Mouse (Mus musculus) E14TG2a.4 (cell line): Measurements from ENCODE around the gene Abca7.
A peak's percentile ranks its signal among the peaks of the same experiment; 100 is the strongest.

Experiments
- H3K27me3 ChIP-seq: 2 replicates; pipeline ENCODE4 v1.6.1; 2014; ENCODE audit warnings: low read length, control low read depth; ENCODE audit not compliant: insufficient read depth
- H3K36me3 ChIP-seq: 2 replicates; pipeline ENCODE4 v1.6.1; 2014; ENCODE audit warnings: low read length, control low read depth; ENCODE audit not compliant: insufficient read depth
- H3K4me1 ChIP-seq: replicated peaks from 2 replicates; pipeline ENCODE4 v1.6.1; 2014; ENCODE audit warnings: low read depth, low read length, control low read depth
- H3K4me3 ChIP-seq: replicated peaks from 2 replicates; pipeline ENCODE4 v1.5.1; 2014; ENCODE audit warnings: mild to moderate bottlenecking, low read length
- H3K9me3 ChIP-seq: 2 replicates; pipeline ENCODE4 v1.6.1; 2014; ENCODE audit warnings: low read length, control low read depth
- CTCF ChIP-seq: conservative IDR thresholded peaks from 2 replicates; pipeline ENCODE4 v1.5.1; 2014; ENCODE audit warnings: low read length
- NANOG ChIP-seq: IDR thresholded peaks from 2 replicates; pipeline ENCODE4 v1.6.1; 2014; ENCODE audit warnings: borderline replicate concordance, low read length, mixed read lengths
- POU5F1 ChIP-seq: IDR thresholded peaks from 2 replicates; pipeline ENCODE4 v1.6.1; 2014; ENCODE audit warnings: low read length, borderline replicate concordance

Gene Abca7

DNA sequence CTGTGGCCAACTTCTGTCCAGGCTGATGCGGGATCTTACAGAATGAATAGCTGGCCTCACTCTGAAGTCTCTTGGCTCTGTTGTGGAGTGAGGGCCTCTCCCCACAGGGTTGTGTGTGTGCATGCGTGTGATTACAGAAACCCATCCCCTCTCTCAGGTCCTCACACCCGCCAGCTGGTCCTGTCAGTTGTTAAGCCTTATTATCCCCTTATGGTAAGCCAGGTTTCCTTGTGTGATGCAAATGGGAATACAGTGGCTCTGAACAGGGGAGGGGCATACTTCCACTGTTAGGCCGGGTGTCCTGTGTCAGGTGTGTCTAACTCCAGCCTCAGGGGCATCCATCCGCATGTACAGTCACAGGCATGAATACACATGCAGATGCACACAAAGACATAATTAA lies 49.5 kb downstream of the Abca7 start:
- Histone ChIP-seq H3K9me3 (no peaks in the 10 kb centered on the region), H3K4me1 (peaks cover 85% of the 10 kb centered on the region), H3K27me3 (no peaks in the 10 kb centered on the region), H3K36me3 (peaks cover 5% of the 10 kb centered on the region; the same call in 1 of the 2 replicates), H3K4me3 (peak overlapping the region; percentile 77)
- TF ChIP-seq POU5F1 (peak; percentile 32; the same call in 1 of the 2 replicates), CTCF (no peak)

DNA sequence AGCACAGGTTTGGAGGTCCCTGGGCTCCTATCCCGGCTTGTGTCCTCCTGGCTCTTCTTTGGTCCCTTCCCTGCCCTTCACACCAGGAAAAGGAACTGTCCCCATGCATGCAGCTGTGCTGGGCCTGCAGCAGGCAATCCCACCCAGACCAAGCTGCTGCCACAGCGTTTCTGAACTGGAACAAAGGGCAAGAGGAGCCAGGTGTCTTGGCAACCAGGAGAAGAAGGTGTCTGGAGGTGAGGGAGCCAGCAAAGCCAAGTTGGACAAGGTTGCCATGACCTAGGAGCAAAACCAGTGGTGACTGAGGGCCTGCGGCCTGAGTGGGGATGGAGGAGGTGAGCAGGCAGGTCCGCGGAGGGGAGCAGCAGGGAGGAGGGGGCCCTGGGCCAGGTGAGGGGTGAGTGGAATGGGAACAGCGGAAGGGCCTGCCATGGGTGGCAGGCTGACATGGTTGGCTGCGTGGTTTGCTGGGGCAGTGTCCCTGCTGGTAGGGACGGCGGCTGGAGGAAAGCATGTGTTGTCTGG lies 50.8 kb downstream of the Abca7 start, which contains the start of gene Gpx4:
Gene Gpx4, plus strand, starts transcription at position 126 of the 525 bp plus-strand sequence.
- Histone ChIP-seq H3K9me3 (no peaks in the 10 kb centered on the region), H3K4me1 (peaks cover 86% of the 10 kb centered on the region), H3K36me3 (peaks cover 5% of the 10 kb centered on the region; the same call in 1 of the 2 replicates), H3K27me3 (no peaks in the 10 kb centered on the region), H3K4me3 (peak within 1 kb of the TSS; percentile 77)
- TF ChIP-seq CTCF (no peak), NANOG (no peak), POU5F1 (no peak)

DNA sequence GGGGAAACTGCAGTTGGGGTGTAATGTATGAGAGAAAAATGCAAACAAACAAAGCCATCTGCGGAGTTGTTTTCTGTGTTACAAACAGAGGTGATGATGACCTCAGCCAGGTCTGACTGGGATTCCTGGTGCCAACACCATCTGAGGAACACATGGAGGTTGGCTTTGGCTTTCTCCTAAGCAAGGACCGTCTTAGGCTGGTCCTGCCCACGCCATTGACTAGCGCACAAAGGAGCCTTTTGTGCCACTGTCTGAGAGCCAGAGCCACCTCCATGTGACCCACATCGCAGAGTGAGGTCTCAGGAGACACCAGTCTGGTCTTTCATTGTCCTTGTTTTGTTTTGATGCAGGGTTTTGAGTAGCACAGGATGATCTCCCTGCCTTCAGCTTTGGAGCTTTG lies 52.1 kb downstream of the Abca7 start:
- Histone ChIP-seq H3K36me3 (peaks cover 8% of the 10 kb centered on the region; the same call in 1 of the 2 replicates), H3K9me3 (no peaks in the 10 kb centered on the region), H3K4me3 (peak overlapping the region; percentile 77), H3K27me3 (no peaks in the 10 kb centered on the region), H3K4me1 (peaks cover 85% of the 10 kb centered on the region)
- TF ChIP-seq CTCF: no peak
- no peak for TF ChIP-seq NANOG
- TF ChIP-seq POU5F1: no peak

DNA sequence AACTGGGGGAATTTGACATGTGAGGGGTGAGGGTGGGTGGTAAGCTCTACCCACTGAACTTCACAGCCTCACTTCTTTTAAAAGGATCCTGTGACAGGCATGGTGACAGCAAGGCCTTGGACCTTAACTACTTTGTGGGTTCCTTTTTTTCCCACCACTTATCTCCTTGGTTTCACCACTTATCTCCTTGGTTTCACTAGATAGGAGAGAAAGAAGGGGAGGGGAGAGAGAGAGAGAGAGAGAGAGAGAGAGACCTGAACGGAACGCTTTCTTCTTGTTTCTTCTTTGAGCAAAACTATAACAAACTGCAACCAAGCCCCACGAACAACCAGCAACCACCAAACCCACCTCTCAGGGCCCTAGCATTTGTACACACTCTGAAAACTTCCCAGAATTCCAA lies 52.5 kb downstream of the Abca7 start:
- no peaks in the 10 kb centered on the region for H3K27me3 ChIP-seq
- H3K4me1 ChIP-seq: peaks cover 81% of the 10 kb centered on the region
- peak overlapping the region; percentile 77 for H3K4me3 ChIP-seq
- TF ChIP-seq POU5F1: no peak
- peaks cover 8% of the 10 kb centered on the region; the same call in 1 of the 2 replicates for H3K36me3 ChIP-seq
- no peaks in the 10 kb centered on the region for H3K9me3 ChIP-seq

- H3K36me3 ChIP-seq: peaks cover 20% of the 10 kb centered on the region
- H3K9me3 ChIP-seq: no peaks in the 10 kb centered on the region
- H3K27me3 ChIP-seq: no peaks in the 10 kb centered on the region
- H3K4me1 ChIP-seq: peaks cover 82% of the 10 kb centered on the region
- TF ChIP-seq POU5F1: no peak
- H3K4me3 ChIP-seq: peak overlapping the region; percentile 77
Measured at GRCm38 (mm10) chr10:80050244-80050643, 54.0 kb downstream of the Abca7 start.

- peak overlapping the region; percentile 77 for H3K4me3 ChIP-seq
- peaks cover 28% of the 10 kb centered on the region for H3K36me3 ChIP-seq
- H3K4me1 ChIP-seq: peaks cover 82% of the 10 kb centered on the region
- TF ChIP-seq NANOG: peak; percentile 64
- TF ChIP-seq CTCF: no peak
- TF ChIP-seq POU5F1: peak; percentile 53; the same call in 1 of the 2 replicates
- no peaks in the 10 kb centered on the region for H3K27me3 ChIP-seq
- no peaks in the 10 kb centered on the region for H3K9me3 ChIP-seq
Measured at GRCm38 (mm10) chr10:80050885-80051617, 54.8 kb downstream of the Abca7 start.

GRCm38 (mm10) chr10:80051618-80052373 lies 55.5 kb downstream of the Abca7 start:
- H3K4me3 ChIP-seq: peak overlapping the region; percentile 77
- peaks cover 36% of the 10 kb centered on the region for H3K36me3 ChIP-seq
- no peaks in the 10 kb centered on the region for H3K9me3 ChIP-seq
- TF ChIP-seq CTCF: no peak
- no peak for TF ChIP-seq NANOG
- TF ChIP-seq POU5F1: no peak
- H3K27me3 ChIP-seq: no peaks in the 10 kb centered on the region
- peaks cover 81% of the 10 kb centered on the region for H3K4me1 ChIP-seq

DNA sequence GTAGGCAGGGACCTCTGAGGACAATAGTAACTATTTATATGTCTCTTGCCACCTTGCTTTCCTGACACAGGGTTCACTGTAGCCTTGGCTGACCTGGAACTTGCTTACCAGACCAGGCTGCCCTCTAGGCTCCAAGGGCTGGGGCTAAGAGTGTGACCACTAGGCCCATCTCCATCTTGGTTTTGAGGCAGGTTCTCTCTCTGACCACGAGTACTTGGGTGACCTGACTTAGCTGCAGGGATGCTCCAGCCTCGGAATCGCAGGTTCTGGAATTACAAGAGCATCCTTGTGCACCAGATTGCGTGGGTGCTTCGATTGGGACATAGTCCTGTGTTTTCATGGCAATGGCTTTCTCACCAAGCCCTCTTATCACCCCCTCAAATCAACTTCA lies 56.1 kb downstream of the Abca7 start:
- peak overlapping the region; percentile 77 for H3K4me3 ChIP-seq
- H3K27me3 ChIP-seq: no peaks in the 10 kb centered on the region
- TF ChIP-seq POU5F1 (no peak), CTCF (no peak), NANOG (no peak)
- peaks cover 81% of the 10 kb centered on the region for H3K4me1 ChIP-seq
- H3K9me3 ChIP-seq: no peaks in the 10 kb centered on the region
- H3K36me3 ChIP-seq: peaks cover 42% of the 10 kb centered on the region
